Mouse (Mus musculus) heart, adult 11 months (tissue): ENCODE data around the gene Vmn2r67.

Experiments
- DNase-seq: peaks from one replicate; pipeline ENCODE4 v3.0.0; 2022

The Vmn2r67 gene

DNA sequence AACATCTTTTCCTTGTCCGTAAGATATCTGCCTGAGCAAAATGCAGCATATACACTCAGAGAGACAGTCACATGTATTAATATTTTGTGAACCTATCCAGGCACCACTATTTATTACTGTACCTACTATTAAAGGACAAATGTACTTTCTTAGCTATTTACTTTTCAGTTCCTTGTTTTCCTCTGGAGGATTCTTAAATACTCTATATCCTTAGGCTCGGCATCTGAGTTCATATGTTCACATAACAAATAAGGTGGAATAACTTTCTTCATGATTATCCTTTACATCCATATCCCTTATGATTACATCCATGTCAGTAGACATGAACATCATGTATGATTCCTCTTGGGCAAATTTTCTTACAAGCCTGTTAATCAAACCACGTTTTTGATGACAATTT, at the start of gene Vmn2r67:
Gene Vmn2r67 (minus strand): TSS at position 101 of the 400 bp plus-strand sequence.
- no peak for DNase-seq

GRCm38 (mm10) chr7:85104531-85104930, 51.3 kb downstream of the Vmn2r67 start:
- DNase-seq = peak; percentile 15
